Mouse (Mus musculus) embryonic fibroblast, embryonic 13.5 days (primary cell): ENCODE measurements at regions not wholly inside any gene's neighbourhood (a gene's known extent, or its start where the extent isn't known, plus 50 kb on each side); places are given as distances from the start of the nearest gene placed in this dataset.

ENCODE experiments used
- CTCF ChIP-seq: IDR thresholded peaks from 2 replicates; pipeline ENCODE4 v1.5.1; 2011; ENCODE audit warnings: mild to moderate bottlenecking, control low read depth, low read length, moderate library complexity, borderline replicate concordance; ENCODE audit not compliant: insufficient read depth
- POLR2A ChIP-seq: IDR thresholded peaks from 2 replicates; pipeline ENCODE4 v1.6.1; 2011; ENCODE audit warnings: low read depth, mild to moderate bottlenecking, control low read depth, low read length, moderate library complexity

- TF ChIP-seq CTCF: no peak
- TF ChIP-seq POLR2A: no peak
Measured at GRCm38 (mm10) chr1:121049684-121050083, 282.7 kb downstream of the Insig2 start.
